Mouse (Mus musculus): ENCODE measurements at regions not wholly inside any gene's neighbourhood (a gene's known extent, or its start where the extent isn't known, plus 50 kb on each side); places are given as distances from the start of the nearest gene placed in this dataset.

- TF ChIP-seq CTCF (IDR thresholded peaks at IDR 0.05; ENCODE audit: low read depth, low read length) (no peak), TAL1 (conservative IDR thresholded peaks at IDR 0.05; ENCODE audit: low read depth, low read length) (no peak), POLR2AphosphoS5 (IDR thresholded peaks at IDR 0.05; ENCODE audit: insufficient replicate concordance, low read depth, low read length) (no peak)
These were observed 135.9 kb downstream of the Ogfrl1 start for GRCm38 (mm10) chr1:23261652-23262051.

All from G1E (cell line).